Mouse (Mus musculus): ENCODE measurements at regions not wholly inside any gene's neighbourhood (a gene's known extent, or its start where the extent isn't known, plus 50 kb on each side); places are given as distances from the start of the nearest gene placed in this dataset.

DNA sequence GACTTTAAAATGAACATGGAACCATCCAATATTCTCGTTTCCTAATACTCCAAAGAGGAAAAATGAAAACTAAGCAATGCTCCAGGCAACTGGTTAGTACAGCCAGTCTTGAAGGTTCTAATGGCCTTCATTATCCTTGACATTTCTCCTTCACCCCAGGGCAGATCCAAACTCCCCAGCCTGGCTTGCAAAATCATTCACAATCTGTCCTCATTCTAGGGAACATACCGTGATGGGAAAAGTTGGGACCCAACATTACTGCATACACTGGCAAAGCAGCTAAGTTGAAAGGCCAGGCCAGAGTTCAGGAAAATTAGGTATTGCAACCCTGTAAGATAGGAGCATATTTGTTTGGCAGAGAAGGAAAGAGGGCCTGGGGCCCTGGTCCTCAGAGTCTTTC lies 889.9 kb upstream of the A1bg start:
- Histone ChIP-seq H3K9me3 (no peaks in the 10 kb centered on the region), H3K9ac (no peak overlapping the region), H3K4me3 (no peak overlapping the region), H3K27me3 (replicated peaks) (no peaks in the 10 kb centered on the region), H3K4me2 (no peak overlapping the region), H3K4me1 (no peaks in the 10 kb centered on the region), H3K36me3 (replicated peaks) (no peaks in the 10 kb centered on the region), H3K27ac (no peak overlapping the region)
- ATAC-seq (replicated peaks) = no peak
- 77% methylated on average over 2 of the region's 2 CpGs for WGBS

- Histone ChIP-seq H3K9me3 (no peaks in the 10 kb centered on the region), H3K9ac (no peak overlapping the region), H3K4me3 (no peak overlapping the region), H3K27ac (no peak overlapping the region), H3K36me3 (replicated peaks) (no peaks in the 10 kb centered on the region), H3K27me3 (replicated peaks) (no peaks in the 10 kb centered on the region), H3K4me1 (no peaks in the 10 kb centered on the region), H3K4me2 (no peak overlapping the region)
- ATAC-seq (replicated peaks) = no peak
- WGBS = 83% methylated on average over 2 of the region's 2 CpGs
Observed at GRCm38 (mm10) chr15:61805379-61805778, 882.6 kb upstream of the A1bg start.

DNA sequence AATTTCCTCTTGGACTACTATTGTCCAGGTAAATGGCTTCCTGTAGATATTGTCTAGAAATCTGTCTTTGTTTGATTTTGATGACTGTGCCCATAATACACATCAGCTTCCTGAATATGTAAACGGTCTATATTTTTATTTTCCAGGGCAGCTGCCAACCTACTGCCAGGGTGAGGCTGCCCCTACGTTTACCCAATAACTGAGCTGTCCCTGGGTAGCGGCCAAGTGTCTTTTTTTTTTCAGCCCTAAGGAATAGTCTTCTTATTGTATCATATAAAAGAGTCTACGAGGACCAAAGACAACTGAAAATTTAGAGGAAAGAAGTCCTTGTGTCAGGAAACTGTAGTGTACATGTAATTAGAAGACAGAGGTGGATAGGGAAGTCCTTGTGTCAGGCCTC lies 877.3 kb upstream of the A1bg start:
- Histone ChIP-seq H3K27ac (no peak overlapping the region), H3K4me3 (no peak overlapping the region), H3K36me3 (replicated peaks) (no peaks in the 10 kb centered on the region), H3K9me3 (no peaks in the 10 kb centered on the region), H3K4me1 (no peaks in the 10 kb centered on the region), H3K9ac (no peak overlapping the region), H3K27me3 (replicated peaks) (no peaks in the 10 kb centered on the region), H3K4me2 (no peak overlapping the region)
- 85% methylated on average over 4 of the region's 4 CpGs for WGBS
- ATAC-seq (replicated peaks) = no peak

DNA sequence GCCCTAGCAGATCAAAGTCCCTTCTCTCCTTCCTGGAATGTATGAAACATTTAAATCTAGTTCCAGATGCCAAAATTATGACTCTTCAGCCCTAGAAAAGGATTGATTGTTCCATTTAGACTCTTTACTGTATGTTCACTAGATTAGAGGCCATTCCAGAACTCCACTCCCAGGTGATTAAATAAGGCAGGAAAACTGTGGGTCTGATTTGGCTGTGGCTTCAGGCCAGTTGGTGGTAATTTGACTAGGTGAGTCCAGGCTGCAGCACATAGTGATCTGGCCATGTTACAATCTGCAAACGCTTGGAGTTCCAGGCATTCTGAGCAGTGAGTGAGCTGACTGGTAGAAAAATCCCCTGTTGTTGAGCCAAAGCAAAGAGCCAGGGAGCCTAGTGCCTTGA lies 875.0 kb upstream of the A1bg start:
- Histone ChIP-seq H3K27ac (no peak overlapping the region), H3K4me2 (no peak overlapping the region), H3K9ac (no peak overlapping the region), H3K4me1 (no peaks in the 10 kb centered on the region), H3K9me3 (no peaks in the 10 kb centered on the region), H3K36me3 (replicated peaks) (no peaks in the 10 kb centered on the region), H3K27me3 (replicated peaks) (no peaks in the 10 kb centered on the region), H3K4me3 (no peak overlapping the region)
- WGBS = 81% methylated on average over 1 of the region's 1 CpGs
- ATAC-seq (replicated peaks) = no peak

- Histone ChIP-seq H3K27ac (no peak overlapping the region), H3K36me3 (replicated peaks) (no peaks in the 10 kb centered on the region), H3K9me3 (no peaks in the 10 kb centered on the region), H3K4me2 (no peak overlapping the region), H3K27me3 (replicated peaks) (no peaks in the 10 kb centered on the region), H3K4me1 (no peaks in the 10 kb centered on the region), H3K9ac (no peak overlapping the region), H3K4me3 (no peak overlapping the region)
- 81% methylated on average over 3 of the region's 3 CpGs for WGBS
- no peak for ATAC-seq (replicated peaks)
Observed at GRCm38 (mm10) chr15:61794506-61794905, 871.7 kb upstream of the A1bg start.

DNA sequence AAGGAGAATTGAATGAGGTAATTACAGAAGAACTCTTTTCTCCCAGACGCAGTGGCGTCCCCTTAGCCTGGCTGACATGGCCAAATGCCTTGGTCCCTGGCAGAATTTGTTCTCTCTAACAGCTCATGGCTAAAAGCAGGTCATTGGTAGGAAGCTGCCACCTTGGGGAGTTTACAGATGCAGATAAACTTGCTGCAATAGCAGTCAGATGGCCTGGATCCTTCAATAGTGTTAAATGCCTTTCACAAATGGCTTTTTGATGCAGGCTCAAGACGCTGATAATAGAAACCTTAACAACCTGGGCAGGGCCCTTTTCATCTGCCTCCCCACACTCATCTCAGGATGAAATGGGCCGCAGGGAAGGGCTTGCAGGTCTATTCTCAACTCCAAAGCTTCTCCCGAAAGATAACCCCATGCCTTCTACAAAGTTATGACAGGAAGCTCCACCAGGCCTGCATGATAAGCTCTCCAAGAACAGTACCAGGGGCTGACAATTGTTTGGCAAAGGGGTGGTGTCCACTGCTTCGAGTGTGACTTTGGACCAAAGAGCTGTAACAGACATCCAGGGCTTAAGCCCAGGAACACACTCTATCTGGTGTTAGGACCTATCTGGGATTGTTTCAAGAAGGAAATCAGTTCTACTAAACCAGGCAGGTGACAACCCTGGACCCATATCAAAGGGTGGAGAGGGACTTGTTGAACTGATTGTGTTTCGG lies 867.2 kb upstream of the A1bg start:
- Histone ChIP-seq H3K27ac (no peak overlapping the region), H3K27me3 (replicated peaks) (no peaks in the 10 kb centered on the region), H3K4me3 (no peak overlapping the region), H3K9ac (no peak overlapping the region), H3K4me1 (no peaks in the 10 kb centered on the region), H3K36me3 (replicated peaks) (no peaks in the 10 kb centered on the region), H3K4me2 (no peak overlapping the region), H3K9me3 (no peaks in the 10 kb centered on the region)
- WGBS = 86% methylated on average over 7 of the region's 7 CpGs
- ATAC-seq (replicated peaks) = no peak

DNA sequence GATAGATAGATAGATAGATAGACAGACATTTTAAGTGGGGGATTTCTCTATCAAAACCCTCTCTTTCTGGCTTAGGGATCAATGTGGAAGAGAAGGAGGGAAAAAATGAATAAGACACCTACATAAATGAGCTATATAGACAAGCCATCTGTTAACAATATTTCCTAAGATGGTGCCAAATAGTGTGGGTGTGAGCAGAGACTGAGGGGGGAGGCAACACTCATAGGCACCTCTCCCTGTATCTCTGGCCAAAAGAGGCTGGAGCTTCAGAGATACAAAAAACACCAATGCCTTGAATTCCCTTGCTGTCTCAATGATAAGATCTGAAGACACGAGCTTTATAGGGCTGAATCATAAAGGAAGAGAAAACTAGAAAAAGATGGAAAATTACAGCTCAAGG lies 864.2 kb upstream of the A1bg start:
- ATAC-seq (replicated peaks) = no peak
- no peaks in the 10 kb centered on the region for H3K27me3 ChIP-seq (replicated peaks)
- H3K9me3 ChIP-seq = no peaks in the 10 kb centered on the region
- H3K36me3 ChIP-seq (replicated peaks) = no peaks in the 10 kb centered on the region
- no peak overlapping the region for H3K9ac ChIP-seq
- H3K4me2 ChIP-seq = no peak overlapping the region
- no peaks in the 10 kb centered on the region for H3K4me1 ChIP-seq
- no peak overlapping the region for H3K27ac ChIP-seq
- no peak overlapping the region for H3K4me3 ChIP-seq
- WGBS = 78% methylated on average over 1 of the region's 1 CpGs

DNA sequence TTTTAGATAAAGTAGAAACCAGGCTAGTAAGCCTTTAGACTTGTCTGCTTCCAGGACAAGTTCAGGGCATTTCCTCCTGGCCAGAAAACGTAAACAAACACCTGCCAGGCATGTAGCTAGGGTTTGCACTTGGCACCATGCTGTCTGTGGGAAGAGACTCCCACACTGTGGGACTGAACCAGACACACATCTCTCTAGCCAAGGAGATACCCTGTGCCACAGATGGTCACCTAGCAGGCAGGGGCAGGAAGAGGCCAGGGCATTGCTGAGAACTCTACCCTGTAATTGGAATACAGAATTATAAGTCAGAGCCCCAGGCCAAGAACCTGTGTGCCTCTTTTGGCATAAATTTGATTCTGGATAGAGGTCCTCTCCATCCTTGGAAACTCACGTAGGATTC lies 858.7 kb upstream of the A1bg start:
- H3K4me2 ChIP-seq = no peak overlapping the region
- H3K4me3 ChIP-seq = no peak overlapping the region
- no peak overlapping the region for H3K9ac ChIP-seq
- no peak overlapping the region for H3K27ac ChIP-seq
- no peaks in the 10 kb centered on the region for H3K36me3 ChIP-seq (replicated peaks)
- 82% methylated on average over 2 of the region's 2 CpGs for WGBS
- no peaks in the 10 kb centered on the region for H3K9me3 ChIP-seq
- no peaks in the 10 kb centered on the region for H3K4me1 ChIP-seq
- no peaks in the 10 kb centered on the region for H3K27me3 ChIP-seq (replicated peaks)
- ATAC-seq (replicated peaks) = no peak

- H3K4me2 ChIP-seq = no peak overlapping the region
- H3K36me3 ChIP-seq (replicated peaks) = no peaks in the 10 kb centered on the region
- H3K4me1 ChIP-seq = no peaks in the 10 kb centered on the region
- no peak for ATAC-seq (replicated peaks)
- H3K9ac ChIP-seq = no peak overlapping the region
- WGBS = 97% methylated on average over 4 of the region's 4 CpGs
- H3K27me3 ChIP-seq (replicated peaks) = no peaks in the 10 kb centered on the region
- H3K4me3 ChIP-seq = no peak overlapping the region
- no peak overlapping the region for H3K27ac ChIP-seq
- H3K9me3 ChIP-seq = no peaks in the 10 kb centered on the region
Observed at GRCm38 (mm10) chr15:61772996-61773395, 850.2 kb upstream of the A1bg start.

DNA sequence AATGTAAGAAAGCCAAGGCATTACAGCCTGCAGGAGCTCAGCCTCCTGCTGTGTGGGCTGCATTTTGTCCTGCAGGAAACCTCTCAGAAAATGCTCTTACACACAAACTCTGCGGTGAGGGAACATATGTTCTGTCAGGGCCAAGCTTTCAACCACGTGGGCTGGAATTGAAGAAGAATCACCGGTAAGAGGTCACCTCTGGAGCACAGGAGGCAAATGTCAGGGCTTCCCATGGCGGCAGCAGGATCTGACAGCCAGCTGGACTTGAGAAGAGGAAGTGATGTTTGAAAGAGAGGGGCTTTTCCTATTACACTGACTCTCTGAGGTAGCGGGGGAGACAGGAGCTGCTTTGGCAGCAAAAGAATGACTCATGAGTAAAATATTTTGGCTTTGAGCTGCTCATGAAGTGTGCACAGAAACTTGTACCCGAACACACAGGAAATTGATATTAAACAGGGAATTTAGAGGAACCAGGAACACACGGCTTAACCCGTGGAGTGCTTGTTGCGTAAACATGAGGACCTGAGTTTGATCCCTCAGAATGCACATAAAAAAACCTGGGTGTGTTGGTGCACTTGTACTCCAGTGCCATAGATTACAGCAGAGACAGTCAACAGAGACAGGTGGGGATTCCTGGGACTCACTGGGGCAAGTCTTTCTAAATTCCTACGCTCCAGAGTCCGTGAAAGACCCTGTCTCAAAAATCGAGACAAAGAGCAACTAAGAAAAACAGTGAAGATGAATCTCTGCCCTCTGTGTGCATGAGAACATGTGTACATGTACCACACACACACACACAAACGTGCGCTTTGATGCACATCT lies 848.1 kb upstream of the A1bg start:
- no peak overlapping the region for H3K27ac ChIP-seq
- no peaks in the 10 kb centered on the region for H3K27me3 ChIP-seq (replicated peaks)
- WGBS = 67% methylated on average over 14 of the region's 14 CpGs
- H3K9me3 ChIP-seq = no peaks in the 10 kb centered on the region
- H3K36me3 ChIP-seq (replicated peaks) = no peaks in the 10 kb centered on the region
- H3K4me1 ChIP-seq = no peaks in the 10 kb centered on the region
- no peak overlapping the region for H3K9ac ChIP-seq
- no peak overlapping the region for H3K4me3 ChIP-seq
- no peak overlapping the region for H3K4me2 ChIP-seq
- ATAC-seq (replicated peaks) = no peak

GRCm38 (mm10) chr15:61766544-61767094 lies 843.8 kb upstream of the A1bg start:
- WGBS = 53% methylated on average over 2 of the region's 2 CpGs
- ATAC-seq (replicated peaks) = no peak
- Histone ChIP-seq H3K4me1 (no peaks in the 10 kb centered on the region), H3K9ac (no peak overlapping the region), H3K9me3 (no peaks in the 10 kb centered on the region), H3K4me3 (no peak overlapping the region), H3K4me2 (no peak overlapping the region), H3K36me3 (replicated peaks) (no peaks in the 10 kb centered on the region), H3K27me3 (replicated peaks) (no peaks in the 10 kb centered on the region), H3K27ac (no peak overlapping the region)

DNA sequence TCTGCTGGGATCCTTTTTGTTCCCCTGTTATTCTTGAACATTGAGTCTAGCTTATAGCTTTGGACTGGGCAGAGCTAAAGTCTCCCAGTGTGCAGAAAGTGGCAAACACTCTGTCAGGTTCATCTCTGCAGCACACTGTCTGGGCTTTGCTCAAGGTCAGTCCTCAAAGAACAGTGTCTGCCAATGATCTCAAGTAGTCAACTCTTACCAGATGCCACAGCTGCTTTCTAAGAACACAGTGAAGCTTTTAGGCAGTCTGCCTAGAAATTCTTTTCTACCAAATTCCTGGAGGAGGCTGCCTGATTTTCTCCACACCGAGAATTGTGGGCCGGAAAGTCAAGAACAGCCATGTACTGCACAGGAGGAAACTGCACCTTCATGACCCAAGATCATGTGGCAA lies 831.0 kb upstream of the A1bg start:
- H3K4me1 ChIP-seq = no peaks in the 10 kb centered on the region
- no peaks in the 10 kb centered on the region for H3K36me3 ChIP-seq (replicated peaks)
- H3K27me3 ChIP-seq (replicated peaks) = no peaks in the 10 kb centered on the region
- WGBS = 91% methylated on average over 2 of the region's 2 CpGs
- no peaks in the 10 kb centered on the region for H3K9me3 ChIP-seq
- H3K4me2 ChIP-seq = no peak overlapping the region
- H3K4me3 ChIP-seq = no peak overlapping the region
- H3K9ac ChIP-seq = no peak overlapping the region
- no peak overlapping the region for H3K27ac ChIP-seq
- ATAC-seq (replicated peaks) = no peak

GRCm38 (mm10) chr15:61723696-61724095 lies 800.9 kb upstream of the A1bg start:
- H3K4me3 ChIP-seq = no peak overlapping the region
- H3K9me3 ChIP-seq = no peaks in the 10 kb centered on the region
- no peak overlapping the region for H3K27ac ChIP-seq
- H3K4me2 ChIP-seq = no peak overlapping the region
- 65% methylated on average over 1 of the region's 1 CpGs for whole genome bisulfite sequencing
- no peaks in the 10 kb centered on the region for H3K4me1 ChIP-seq
- H3K27me3 ChIP-seq (replicated peaks) = no peaks in the 10 kb centered on the region
- no peak for ATAC-seq (replicated peaks)
- H3K9ac ChIP-seq = no peak overlapping the region
- no peaks in the 10 kb centered on the region for H3K36me3 ChIP-seq (replicated peaks)
